Mouse (Mus musculus) liver, embryonic 15.5 days (tissue): Measurements from ENCODE around the gene Rad54l2. TPM values are rescaled to one million over a fixed set of nuclear protein-coding genes. Genes with fewer than 3 reads are reported as not detected.
A peak's percentile ranks its signal among the peaks of the same experiment; 100 is the strongest.

ENCODE experiments used
- ATAC-seq: fragments of 200-750 bp; cut with Nextera tagmentation; 2 replicates; pipeline ENCODE4 v1.8.0; 2017; ENCODE audit warnings: moderate number of reproducible peaks, mild to moderate bottlenecking, moderate library complexity; ENCODE audit not compliant: insufficient read depth
- H3K27ac ChIP-seq: fragments of 300-500 bp; sonication (generic); replicated peaks from 2 replicates; pipeline ENCODE4 v1.5.1; 2015; ENCODE audit warnings: mild to moderate bottlenecking, inconsistent platforms
- H3K27me3 ChIP-seq: fragments of 300-500 bp; sonication (generic); 2 replicates; pipeline ENCODE4 v1.6.1; 2015; ENCODE audit warnings: mild to moderate bottlenecking, inconsistent platforms
- H3K36me3 ChIP-seq: fragments of 300-500 bp; sonication (generic); replicated peaks from 2 replicates; pipeline ENCODE4 v1.6.1; 2015; ENCODE audit warnings: moderate library complexity, mild to moderate bottlenecking, inconsistent platforms
- H3K4me1 ChIP-seq: fragments of 300-500 bp; sonication (generic); replicated peaks from 2 replicates; pipeline ENCODE4 v1.6.1; 2015; ENCODE audit warnings: inconsistent platforms
- H3K4me2 ChIP-seq: fragments of 300-500 bp; sonication (generic); 2 replicates; pipeline ENCODE4 v1.6.1; 2015; ENCODE audit warnings: moderate library complexity, mild to moderate bottlenecking, inconsistent platforms
- H3K4me3 ChIP-seq: fragments of 300-500 bp; sonication (generic); replicated peaks from 2 replicates; pipeline ENCODE4 v1.5.1; 2015; ENCODE audit warnings: mild to moderate bottlenecking, inconsistent platforms
- H3K9ac ChIP-seq: fragments of 300-500 bp; sonication (generic); 2 replicates; pipeline ENCODE4 v1.6.1; 2015; ENCODE audit warnings: moderate library complexity, mild to moderate bottlenecking, inconsistent platforms
- H3K9me3 ChIP-seq: fragments of 300-500 bp; sonication (generic); replicated peaks from 2 replicates; pipeline ENCODE4 v1.6.1; 2016; ENCODE audit warnings: inconsistent platforms
- WGBS: fragments of 180-500 bp; shearing (Covaris S2); methylation state at CpG from one replicate; pipeline ENCODE4 v1.1.7; 2015; ENCODE audit warnings: mixed read lengths; ENCODE audit not compliant: insufficient replicate concordance; 5-methylcytosine and 5-hydroxymethylcytosine counted together
- polyA plus RNA-seq: library from polyadenylated mRNA; unstranded; fragments of >200 nt; fragmentation: Nextera tagmentation; extraction: Ambion mirVana; gene quantifications from 2 replicates; pipeline ENCODE4 v1.2.1, GENCODE M21; 2015

The Rad54l2 gene
- polyA plus RNA-seq, 1 experiment from 2014 or later: 2.0 TPM

DNA sequence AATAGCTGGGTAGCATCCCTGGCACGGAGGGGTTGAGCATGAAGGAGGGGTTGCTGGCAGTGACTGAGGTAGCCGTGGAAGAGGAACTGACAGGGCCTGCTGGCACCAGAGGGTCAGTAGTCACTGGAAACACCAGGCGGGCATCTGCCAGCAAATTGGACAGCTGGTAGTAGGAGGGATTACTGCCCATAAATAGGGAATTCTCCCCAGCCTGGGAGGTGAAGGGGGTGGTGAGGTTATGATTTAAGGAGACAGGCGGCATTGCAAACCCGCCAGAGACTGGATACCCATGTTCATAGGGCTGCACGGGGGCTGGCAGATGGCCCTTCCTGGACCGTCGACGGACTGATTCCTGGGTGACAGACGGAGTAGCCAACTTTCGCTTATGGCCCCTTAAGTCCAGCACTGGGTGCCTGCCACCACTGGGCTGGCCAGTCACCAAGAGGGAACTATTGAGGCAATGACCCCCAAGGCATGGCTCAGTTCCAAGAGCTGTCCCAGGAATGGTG is 96.0 kb downstream of the Rad54l2 start:
- 84% methylated on average over 11 of the region's 11 CpGs for WGBS

GRCm38 (mm10) chr9:106688834-106689233 is 100.2 kb downstream of the Rad54l2 start:
- Histone ChIP-seq H3K27ac (no peak overlapping the region), H3K9ac (no peak overlapping the region), H3K36me3 (peaks cover 10% of the 10 kb centered on the region; the same call in 1 of the 2 replicates), H3K4me2 (no peak overlapping the region), H3K9me3 (no peaks in the 10 kb centered on the region), H3K27me3 (no peaks in the 10 kb centered on the region), H3K4me1 (peaks cover 32% of the 10 kb centered on the region), H3K4me3 (no peak overlapping the region)
- ATAC-seq: no peak
- 73% methylated on average over 8 of the region's 8 CpGs for WGBS

More for the DNA sequence above, 96.0 kb downstream of the Rad54l2 start:
- Histone ChIP-seq H3K36me3 (peaks cover 31% of the 10 kb centered on the region), H3K27ac (no peak overlapping the region), H3K4me3 (no peak overlapping the region), H3K4me2 (no peak overlapping the region), H3K9ac (no peak overlapping the region), H3K27me3 (no peaks in the 10 kb centered on the region), H3K4me1 (no peaks in the 10 kb centered on the region), H3K9me3 (no peaks in the 10 kb centered on the region)
- ATAC-seq: no peak

GRCm38 (mm10) chr9:106686983-106687650 is 101.9 kb downstream of the Rad54l2 start:
- no peaks in the 10 kb centered on the region for H3K9me3 ChIP-seq
- no peak overlapping the region for H3K27ac ChIP-seq
- 0 out of 2 replicates have a peak overlapping the region, but pooled peaks have one; percentile 13 for H3K4me2 ChIP-seq
- H3K36me3 ChIP-seq: no peaks in the 10 kb centered on the region
- no peaks in the 10 kb centered on the region for H3K27me3 ChIP-seq
- ATAC-seq: no peak
- no peak overlapping the region for H3K9ac ChIP-seq
- WGBS: 30% methylated on average over 8 of the region's 8 CpGs
- H3K4me3 ChIP-seq: no peak overlapping the region
- H3K4me1 ChIP-seq: peaks cover 32% of the 10 kb centered on the region

DNA sequence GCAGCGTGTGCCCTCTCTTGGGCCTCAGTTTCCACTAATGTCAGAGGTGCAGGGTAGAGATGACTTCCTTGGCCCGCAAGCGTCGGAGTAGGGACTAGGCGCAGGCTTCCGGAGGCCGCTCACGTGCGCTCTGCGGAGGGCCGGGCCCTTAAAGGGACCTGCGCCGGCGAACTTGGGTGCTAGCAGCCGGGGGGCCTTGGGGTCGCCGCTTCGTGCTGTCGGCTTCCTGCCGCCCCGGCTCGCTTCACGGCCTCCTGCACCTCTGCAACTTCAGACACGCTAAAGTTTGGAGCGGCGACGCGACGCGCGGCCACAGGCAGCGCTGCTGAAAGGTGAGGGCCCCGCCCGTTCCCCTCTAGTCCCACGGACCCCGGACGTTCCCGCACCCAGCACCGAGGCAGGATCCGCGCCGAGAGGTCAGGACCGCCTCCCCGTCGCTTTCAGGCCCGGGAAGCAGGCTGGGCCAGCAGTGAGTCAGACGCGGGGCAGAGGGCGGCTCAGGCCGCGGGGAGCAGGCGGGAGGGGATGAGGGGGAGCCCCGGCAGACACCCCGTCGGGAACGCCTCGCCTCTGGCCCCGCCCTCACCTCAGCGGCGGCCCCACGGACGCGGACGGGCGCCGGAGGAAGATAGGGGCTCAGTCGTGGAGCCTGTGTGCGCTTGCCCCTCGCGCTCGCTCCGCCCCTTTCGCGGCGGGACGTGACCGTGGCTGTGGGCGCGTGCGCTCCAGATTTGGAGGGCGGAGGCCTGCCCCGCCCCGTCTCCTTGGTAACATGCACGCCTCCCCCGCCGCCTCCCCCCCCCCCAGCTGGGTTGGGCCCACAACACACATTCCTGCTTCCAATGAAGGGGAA is 103.5 kb downstream of the Rad54l2 start, which contains the start of gene Tex264:
TSS of gene Tex264 (minus strand) at position 679 of the 853 bp plus-strand sequence.
- WGBS: under 1% methylated on average over 86 of the region's 86 CpGs
- H3K27me3 ChIP-seq: no peaks in the 10 kb centered on the region
- peaks cover 32% of the 10 kb centered on the region for H3K4me1 ChIP-seq
- peak within 1 kb of the TSS; percentile 61 for H3K9ac ChIP-seq
- peak within 1 kb of the TSS; percentile 70 for H3K4me3 ChIP-seq
- peak within 1 kb of the TSS; percentile 96 for H3K4me2 ChIP-seq
- H3K9me3 ChIP-seq: no peaks in the 10 kb centered on the region
- H3K27ac ChIP-seq: peak within 1 kb of the TSS; percentile 73
- ATAC-seq: peak; percentile 87
- H3K36me3 ChIP-seq: peaks cover under 1% of the 10 kb centered on the region; the same call in 1 of the 2 replicates

GRCm38 (mm10) chr9:106684918-106685248 is 104.1 kb downstream of the Rad54l2 start:
- 3% methylated on average over 14 of the region's 14 CpGs for WGBS

DNA sequence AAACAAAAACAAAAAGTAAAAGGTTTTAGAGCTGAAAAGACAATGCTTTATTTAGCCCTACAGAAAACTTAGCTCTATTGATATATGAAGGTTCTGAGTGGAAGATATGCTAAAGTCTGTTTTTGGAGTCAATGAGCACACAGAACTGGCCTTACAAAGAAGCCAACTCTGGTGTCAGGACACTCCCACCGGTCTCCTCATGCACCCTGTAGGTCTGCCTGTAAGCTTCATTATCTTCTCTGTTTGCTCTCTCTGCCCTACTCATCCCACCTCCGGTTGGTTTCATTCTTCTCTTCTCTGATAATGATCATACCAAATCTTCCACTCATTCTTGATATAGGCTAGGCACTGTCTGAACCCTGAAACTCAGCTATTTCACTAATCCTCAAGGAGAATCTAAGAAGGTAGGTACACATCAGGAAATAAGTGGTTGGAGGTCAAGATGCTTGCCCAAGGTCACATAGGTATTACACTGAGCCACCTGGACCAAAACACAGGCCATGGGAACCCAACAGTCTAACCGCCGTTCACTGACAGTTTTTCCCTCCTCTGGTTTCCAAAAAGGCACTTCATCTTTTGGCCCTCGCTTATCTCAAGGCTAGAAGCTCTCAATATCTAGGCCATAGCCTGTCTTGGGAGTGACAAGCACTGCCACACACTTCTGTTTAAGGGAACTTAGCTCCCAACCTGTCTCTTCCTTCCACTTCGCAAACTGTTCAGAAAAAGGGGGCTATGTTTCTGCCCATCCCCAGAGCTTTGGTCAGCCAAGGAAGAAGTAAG is 104.7 kb downstream of the Rad54l2 start:
- ATAC-seq: no peak
- Histone ChIP-seq H3K4me1 (peaks cover 32% of the 10 kb centered on the region), H3K4me2 (peak overlapping the region; percentile 96), H3K36me3 (peaks cover 8% of the 10 kb centered on the region; the same call in 1 of the 2 replicates), H3K4me3 (peak overlapping the region; percentile 70), H3K27me3 (no peaks in the 10 kb centered on the region), H3K9me3 (no peaks in the 10 kb centered on the region), H3K27ac (no peak overlapping the region), H3K9ac (peak overlapping the region; percentile 61)
- 44% methylated on average over 6 of the region's 6 CpGs for WGBS

More at GRCm38 (mm10) chr9:106684918-106685248, 104.1 kb downstream of the Rad54l2 start:
- Histone ChIP-seq H3K27ac (no peak overlapping the region; the same call in 1 of the 2 replicates), H3K4me2 (peak overlapping the region; percentile 96), H3K4me1 (peaks cover 32% of the 10 kb centered on the region), H3K9ac (peak overlapping the region; percentile 61), H3K9me3 (no peaks in the 10 kb centered on the region), H3K36me3 (peaks cover 6% of the 10 kb centered on the region; the same call in 1 of the 2 replicates), H3K27me3 (no peaks in the 10 kb centered on the region), H3K4me3 (peak overlapping the region; percentile 70)
- ATAC-seq: no peak

- peaks cover 8% of the 10 kb centered on the region; the same call in 1 of the 2 replicates for H3K36me3 ChIP-seq
- no peak overlapping the region for H3K9ac ChIP-seq
- no peaks in the 10 kb centered on the region for H3K27me3 ChIP-seq
- peaks cover 20% of the 10 kb centered on the region for H3K4me1 ChIP-seq
- H3K27ac ChIP-seq: no peak overlapping the region
- H3K4me3 ChIP-seq: no peak overlapping the region
- no peak overlapping the region for H3K4me2 ChIP-seq
- ATAC-seq: no peak
- 76% methylated on average over 9 of the region's 9 CpGs for WGBS
- no peaks in the 10 kb centered on the region for H3K9me3 ChIP-seq
Measured at GRCm38 (mm10) chr9:106681026-106681425, 108.0 kb downstream of the Rad54l2 start.

DNA sequence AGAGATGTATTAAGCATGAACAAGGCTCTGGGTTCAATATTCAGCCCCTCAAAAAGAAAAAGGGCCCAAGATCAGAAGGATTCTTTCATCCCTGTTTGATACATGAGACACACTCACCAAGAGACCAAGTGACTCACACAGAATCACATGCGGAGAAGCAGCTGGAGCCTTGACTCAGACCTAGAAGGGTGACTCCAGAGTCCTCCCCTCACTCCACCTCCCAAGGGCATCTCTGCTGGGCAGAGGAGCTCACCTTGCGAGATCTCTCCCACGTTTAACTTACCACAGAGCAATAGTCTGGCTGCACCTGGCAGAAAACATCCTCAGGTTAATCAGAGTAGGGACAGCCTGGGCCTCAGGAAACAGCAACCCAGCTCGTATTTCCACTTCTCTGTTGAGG is 110.8 kb downstream of the Rad54l2 start:
- Histone ChIP-seq H3K4me2 (no peak overlapping the region), H3K36me3 (peaks cover 10% of the 10 kb centered on the region; the same call in 1 of the 2 replicates), H3K4me1 (peaks cover 14% of the 10 kb centered on the region; the same call in 1 of the 2 replicates), H3K4me3 (no peak overlapping the region), H3K27ac (no peak overlapping the region), H3K9me3 (no peaks in the 10 kb centered on the region), H3K27me3 (no peaks in the 10 kb centered on the region), H3K9ac (no peak overlapping the region)
- WGBS: 66% methylated on average over 4 of the region's 4 CpGs
- ATAC-seq: no peak

- H3K4me1 ChIP-seq: peaks cover 14% of the 10 kb centered on the region; the same call in 1 of the 2 replicates
- no peaks in the 10 kb centered on the region for H3K27me3 ChIP-seq
- no peak overlapping the region for H3K9ac ChIP-seq
- peaks cover 14% of the 10 kb centered on the region; the same call in 1 of the 2 replicates for H3K36me3 ChIP-seq
- H3K4me3 ChIP-seq: no peak overlapping the region
- ATAC-seq: no peak
- H3K9me3 ChIP-seq: no peaks in the 10 kb centered on the region
- WGBS: 63% methylated on average over 5 of the region's 5 CpGs
- H3K4me2 ChIP-seq: no peak overlapping the region
- no peak overlapping the region for H3K27ac ChIP-seq
Measured at GRCm38 (mm10) chr9:106677702-106678101, 111.3 kb downstream of the Rad54l2 start.

DNA sequence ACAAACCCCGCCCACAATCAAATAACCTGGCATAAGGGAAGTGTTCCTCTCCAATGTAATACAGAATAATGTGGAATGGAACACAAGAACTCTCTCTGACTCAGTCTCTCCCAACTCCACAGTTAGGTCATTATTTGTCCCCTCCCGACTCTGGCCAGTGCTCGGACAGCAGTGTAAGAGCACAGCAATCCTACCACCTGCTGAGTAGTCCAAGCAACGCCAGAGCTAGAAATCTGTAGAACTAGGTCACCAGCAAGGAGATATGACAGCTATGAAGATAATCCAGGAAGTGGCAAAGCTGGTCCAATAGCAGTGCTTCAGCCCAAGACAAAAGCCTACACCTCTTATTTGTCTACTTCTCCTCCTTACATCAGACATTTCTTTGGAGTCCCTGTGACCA is 112.4 kb downstream of the Rad54l2 start:
- Histone ChIP-seq H3K27ac (no peak overlapping the region), H3K9ac (no peak overlapping the region), H3K36me3 (peaks cover 19% of the 10 kb centered on the region; the same call in 1 of the 2 replicates), H3K4me2 (no peak overlapping the region), H3K27me3 (no peaks in the 10 kb centered on the region), H3K9me3 (no peaks in the 10 kb centered on the region), H3K4me3 (no peak overlapping the region), H3K4me1 (peaks cover 14% of the 10 kb centered on the region; the same call in 1 of the 2 replicates)
- 67% methylated on average over 4 of the region's 4 CpGs for WGBS
- no peak for ATAC-seq
